Mouse (Mus musculus): ENCODE data around the gene Tet1. TPM values are rescaled to one million over a fixed set of nuclear protein-coding genes. Genes with fewer than 3 reads are reported as not detected.

Gene Tet1
- polyA plus RNA-seq, 1 experiment from 2014 or later: 27.7 TPM

- Histone ChIP-seq H3K27me3 (no peaks in the 10 kb centered on the region), H3K9me3 (no peaks in the 10 kb centered on the region), H3K27ac (peak overlapping the region; percentile 89), H3K4me2 (peak overlapping the region; percentile 75), H3K4me3 (peak overlapping the region; percentile 50), H3K4me1 (peaks cover 24% of the 10 kb centered on the region), H3K36me3 (peaks cover 3% of the 10 kb centered on the region; the same call in 1 of the 2 replicates), H3K9ac (peak overlapping the region; percentile 48)
- WGBS: under 1% methylated on average over 28 of the region's 28 CpGs
- peak; percentile 97 for ATAC-seq (ENCODE audit: borderline replicate concordance, extremely low read depth, low FRiP score, low TSS enrichment)
Measured at GRCm38 (mm10) chr10:62865167-62866034, 43.4 kb downstream of the Tet1 start.

- Histone ChIP-seq H3K9me3 (no peaks in the 10 kb centered on the region), H3K27me3 (no peaks in the 10 kb centered on the region), H3K9ac (no peak overlapping the region), H3K4me1 (peaks cover 24% of the 10 kb centered on the region), H3K36me3 (peaks cover 3% of the 10 kb centered on the region; the same call in 1 of the 2 replicates), H3K4me2 (peak overlapping the region; percentile 75; the same call in 1 of the 2 replicates), H3K4me3 (0 out of 2 replicates have a peak overlapping the region, but pooled peaks have one; percentile 2), H3K27ac (no peak overlapping the region)
- 47% methylated on average over 3 of the region's 3 CpGs for WGBS
- ATAC-seq (ENCODE audit: borderline replicate concordance, extremely low read depth, low FRiP score, low TSS enrichment): no peak
Measured at GRCm38 (mm10) chr10:62863563-62863962, 45.2 kb downstream of the Tet1 start.

DNA sequence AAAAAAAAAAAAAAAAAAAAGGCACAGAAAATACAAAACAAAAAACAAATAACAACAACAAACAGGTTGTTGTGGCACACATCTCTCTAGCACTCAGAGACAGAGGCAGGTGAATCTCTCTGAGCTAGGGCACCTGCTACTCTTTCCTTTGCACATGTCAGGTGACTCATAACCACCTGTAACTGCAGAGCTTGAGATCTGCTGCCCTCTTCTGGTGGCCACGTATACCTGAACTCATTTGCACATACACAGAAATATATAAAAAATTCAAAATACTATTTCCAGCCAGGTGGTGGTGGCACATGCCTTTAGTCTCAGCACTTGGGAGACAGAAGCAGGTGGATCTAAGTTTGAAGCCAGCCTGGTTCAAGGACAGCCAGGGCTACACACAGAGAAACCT is 46.4 kb downstream of the Tet1 start:
- Histone ChIP-seq H3K9ac (no peak overlapping the region), H3K4me1 (peaks cover 24% of the 10 kb centered on the region), H3K27me3 (no peaks in the 10 kb centered on the region), H3K9me3 (no peaks in the 10 kb centered on the region), H3K36me3 (peaks cover 3% of the 10 kb centered on the region; the same call in 1 of the 2 replicates), H3K27ac (no peak overlapping the region), H3K4me2 (no peak overlapping the region), H3K4me3 (no peak overlapping the region)
- 92% methylated on average over 1 of the region's 1 CpGs for WGBS
- no peak for ATAC-seq (ENCODE audit: borderline replicate concordance, extremely low read depth, low FRiP score, low TSS enrichment)

DNA sequence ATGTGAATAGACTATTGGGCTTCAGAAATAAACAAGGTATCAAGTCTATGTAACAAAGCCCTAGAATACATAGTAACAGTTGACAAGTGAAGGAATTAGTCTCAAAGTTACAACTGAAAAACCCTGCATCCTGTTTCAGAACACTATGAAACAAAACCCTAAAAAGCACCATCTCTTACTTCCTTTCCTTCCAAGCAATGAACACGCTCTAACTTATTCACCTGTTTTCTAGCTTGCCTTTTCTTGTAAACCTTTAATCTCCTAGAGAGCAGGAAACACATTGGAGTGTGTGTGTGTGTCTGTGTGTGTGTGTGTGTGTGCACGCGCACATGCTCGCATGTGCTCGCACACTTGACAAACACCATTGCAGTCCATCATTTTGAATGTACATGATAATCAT is 49.8 kb downstream of the Tet1 start:
- H3K4me1 ChIP-seq: peaks cover 8% of the 10 kb centered on the region
- no peaks in the 10 kb centered on the region for H3K27me3 ChIP-seq
- ATAC-seq (ENCODE audit: borderline replicate concordance, extremely low read depth, low FRiP score, low TSS enrichment): no peak
- no peak overlapping the region for H3K4me2 ChIP-seq
- H3K4me3 ChIP-seq: no peak overlapping the region
- no peak overlapping the region for H3K9ac ChIP-seq
- 89% methylated on average over 5 of the region's 5 CpGs for WGBS
- H3K9me3 ChIP-seq: no peaks in the 10 kb centered on the region
- H3K27ac ChIP-seq: no peak overlapping the region
- peaks cover 3% of the 10 kb centered on the region; the same call in 1 of the 2 replicates for H3K36me3 ChIP-seq

- Histone ChIP-seq H3K9ac (no peak overlapping the region), H3K9me3 (no peaks in the 10 kb centered on the region), H3K27ac (no peak overlapping the region), H3K4me2 (no peak overlapping the region), H3K4me3 (no peak overlapping the region), H3K4me1 (no peaks in the 10 kb centered on the region), H3K27me3 (no peaks in the 10 kb centered on the region), H3K36me3 (no peaks in the 10 kb centered on the region)
- WGBS: 65% methylated on average over 10 of the region's 10 CpGs
- no peak; the same call in 1 of the 2 replicates for ATAC-seq (ENCODE audit: borderline replicate concordance, extremely low read depth, low FRiP score, low TSS enrichment)
Measured at GRCm38 (mm10) chr10:62856690-62857290, 52.0 kb downstream of the Tet1 start.

GRCm38 (mm10) chr10:62854992-62855391 is 53.8 kb downstream of the Tet1 start:
- WGBS: 18% methylated on average over 2 of the region's 2 CpGs

DNA sequence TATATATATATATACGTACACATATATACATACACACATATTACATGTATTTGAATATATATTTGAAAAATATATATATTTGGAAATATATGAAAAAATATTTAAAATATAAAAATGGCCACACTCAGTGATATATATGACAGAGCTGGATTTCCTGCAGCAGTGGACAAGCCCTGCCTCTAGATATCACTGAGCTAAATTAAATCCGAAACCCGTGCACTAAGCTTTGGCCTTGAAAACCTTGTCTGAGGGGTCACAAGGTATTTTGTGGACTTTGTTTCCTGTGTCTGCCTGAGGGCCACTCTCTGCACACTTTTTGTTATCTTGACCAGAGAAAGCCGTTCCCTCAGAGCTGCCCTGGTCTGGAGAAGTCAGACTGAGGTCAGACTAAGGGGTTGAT is 54.2 kb downstream of the Tet1 start:
- 60% methylated on average over 4 of the region's 4 CpGs for WGBS
- H3K4me2 ChIP-seq: no peak overlapping the region

More at GRCm38 (mm10) chr10:62854992-62855391, 53.8 kb downstream of the Tet1 start:
- H3K9ac ChIP-seq: no peak overlapping the region
- H3K4me2 ChIP-seq: no peak overlapping the region
- no peaks in the 10 kb centered on the region for H3K36me3 ChIP-seq
- no peak overlapping the region for H3K4me3 ChIP-seq
- no peak overlapping the region for H3K27ac ChIP-seq
- H3K27me3 ChIP-seq: no peaks in the 10 kb centered on the region
- H3K4me1 ChIP-seq: no peaks in the 10 kb centered on the region
- no peaks in the 10 kb centered on the region for H3K9me3 ChIP-seq
- no peak for ATAC-seq (ENCODE audit: borderline replicate concordance, extremely low read depth, low FRiP score, low TSS enrichment)

DNA sequence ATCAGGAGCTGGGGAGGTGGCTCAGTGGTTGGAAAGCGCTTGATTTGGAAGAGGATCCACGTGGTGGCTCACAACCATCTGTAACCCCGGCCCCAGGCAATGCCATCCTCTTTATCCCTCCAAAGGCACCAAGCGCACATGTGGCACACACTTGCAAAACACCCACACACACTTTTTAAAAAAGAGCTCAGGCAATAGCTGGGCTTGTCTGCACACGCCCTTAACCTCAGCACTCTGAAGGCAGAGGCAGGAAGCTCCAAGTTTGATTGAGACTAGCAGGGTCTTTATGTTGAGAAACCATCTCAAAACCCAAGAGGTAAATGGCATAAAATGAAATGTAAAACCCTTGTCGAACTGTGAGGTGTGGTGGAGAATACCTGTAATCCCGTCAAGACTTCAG is 57.2 kb downstream of the Tet1 start:
- Histone ChIP-seq H3K4me3 (no peak overlapping the region), H3K9ac (no peak overlapping the region), H3K36me3 (no peaks in the 10 kb centered on the region), H3K27me3 (no peaks in the 10 kb centered on the region), H3K4me1 (peaks cover 8% of the 10 kb centered on the region; the same call in 1 of the 2 replicates), H3K9me3 (no peaks in the 10 kb centered on the region), H3K4me2 (no peak overlapping the region), H3K27ac (no peak overlapping the region)
- no peak for ATAC-seq (ENCODE audit: borderline replicate concordance, extremely low read depth, low FRiP score, low TSS enrichment)
- 75% methylated on average over 7 of the region's 7 CpGs for WGBS

More for the DNA sequence above, 54.2 kb downstream of the Tet1 start:
- Histone ChIP-seq H3K36me3 (no peaks in the 10 kb centered on the region), H3K9me3 (no peaks in the 10 kb centered on the region), H3K27ac (no peak overlapping the region), H3K4me1 (no peaks in the 10 kb centered on the region), H3K9ac (no peak overlapping the region), H3K4me3 (no peak overlapping the region), H3K27me3 (no peaks in the 10 kb centered on the region)
- ATAC-seq (ENCODE audit: borderline replicate concordance, extremely low read depth, low FRiP score, low TSS enrichment): no peak

DNA sequence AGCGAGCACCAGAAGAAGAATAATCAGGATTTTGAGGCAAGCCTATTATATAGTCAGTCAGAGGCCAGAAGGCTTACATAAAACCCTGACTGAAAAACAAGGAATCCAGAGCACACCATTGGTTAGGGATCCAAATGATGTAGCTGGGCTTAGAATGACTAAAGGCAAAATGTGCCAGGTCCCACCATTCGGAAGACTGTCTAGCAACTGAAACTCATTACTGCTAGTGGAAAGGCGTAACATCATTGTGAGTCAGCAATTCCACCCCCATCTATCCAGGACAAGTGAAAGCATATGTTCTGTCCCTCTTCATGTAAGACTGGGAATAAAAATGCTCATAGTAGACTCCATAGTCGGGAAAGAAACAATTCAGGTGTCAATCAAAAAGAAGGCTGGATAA is 57.8 kb downstream of the Tet1 start:
- no peak for ATAC-seq (ENCODE audit: borderline replicate concordance, extremely low read depth, low FRiP score, low TSS enrichment)
- Histone ChIP-seq H3K4me2 (no peak overlapping the region), H3K4me3 (no peak overlapping the region), H3K27ac (no peak overlapping the region), H3K9ac (no peak overlapping the region), H3K4me1 (peaks cover 8% of the 10 kb centered on the region; the same call in 1 of the 2 replicates), H3K36me3 (no peaks in the 10 kb centered on the region), H3K27me3 (no peaks in the 10 kb centered on the region), H3K9me3 (no peaks in the 10 kb centered on the region)
- WGBS: 69% methylated on average over 4 of the region's 4 CpGs

GRCm38 (mm10) chr10:62848783-62849182 is 60.0 kb downstream of the Tet1 start:
- Histone ChIP-seq H3K9ac (no peak overlapping the region), H3K36me3 (no peaks in the 10 kb centered on the region), H3K4me3 (no peak overlapping the region), H3K4me1 (peaks cover 15% of the 10 kb centered on the region), H3K27ac (no peak overlapping the region), H3K27me3 (no peaks in the 10 kb centered on the region), H3K4me2 (no peak overlapping the region), H3K9me3 (no peaks in the 10 kb centered on the region)
- 92% methylated on average over 2 of the region's 2 CpGs for WGBS
- no peak for ATAC-seq (ENCODE audit: borderline replicate concordance, extremely low read depth, low FRiP score, low TSS enrichment)

DNA sequence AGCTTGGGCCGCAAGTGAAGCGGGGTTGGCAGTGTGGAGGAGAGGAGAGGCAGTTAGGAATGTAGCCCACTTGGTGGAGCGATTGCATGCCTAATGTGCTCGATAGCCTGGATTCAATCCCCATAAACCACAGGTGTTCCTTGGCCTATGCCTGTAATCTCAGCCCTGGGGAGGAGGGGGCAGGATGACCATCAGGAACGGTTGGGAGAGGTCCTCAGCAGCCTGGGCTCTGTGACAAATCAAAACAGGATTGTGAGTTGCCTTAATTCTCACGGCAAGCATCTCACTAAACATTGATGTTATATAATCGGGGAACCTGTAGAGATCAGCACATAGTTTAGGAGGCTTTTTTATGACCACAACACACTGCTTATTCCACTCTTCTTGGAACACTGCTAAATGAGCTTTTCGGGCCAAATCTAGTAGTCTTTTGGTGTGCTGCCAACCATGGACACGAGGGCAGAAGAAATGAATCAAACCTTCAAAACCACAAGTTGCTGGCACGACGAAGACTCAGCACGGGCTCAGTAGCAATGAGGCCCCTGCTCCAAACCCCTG is 61.6 kb downstream of the Tet1 start:
- Histone ChIP-seq H3K9ac (no peak overlapping the region), H3K27ac (no peak overlapping the region), H3K4me1 (peaks cover 21% of the 10 kb centered on the region), H3K4me2 (no peak overlapping the region), H3K9me3 (no peaks in the 10 kb centered on the region), H3K4me3 (no peak overlapping the region), H3K27me3 (no peaks in the 10 kb centered on the region), H3K36me3 (no peaks in the 10 kb centered on the region)
- 47% methylated on average over 12 of the region's 12 CpGs for WGBS
- no peak for ATAC-seq (ENCODE audit: borderline replicate concordance, extremely low read depth, low FRiP score, low TSS enrichment)
